Mouse (Mus musculus) erythroid progenitor cell, adult 5-6 weeks (primary cell): ENCODE results near the gene Arhgef25. TPM values are rescaled to one million over a fixed set of nuclear protein-coding genes. Genes with fewer than 3 reads are reported as not detected.
"Not testable (repeated sequence)": the region's sequence is repeated elsewhere in the genome, so short reads cannot be mapped to it uniquely, and the experiment has no call there.

Experiments
- ATAC-seq: replicated peaks from 2 replicates; pipeline ENCODE4 v1.8.0; 2016; ENCODE audit warnings: moderate number of reproducible peaks, mild to moderate bottlenecking, moderate TSS enrichment, inconsistent platforms; ENCODE audit not compliant: poor library complexity, low FRiP score, severe bottlenecking
- total RNA-seq, 2 experiments: library from RNA; stranded (forward) in 1 of 2; stranded (reverse) in 1 of 2; fragments of 150-400 nt in 1 of 2; fragments of 186-747, 209-891 nt in 1 of 2; gene quantifications; 2 replicates each; pipeline versions ENCODE4 v1.2.3 to v1.2.4; 2015 to 2017; ENCODE audit warnings: low replicate concordance in 2 of 2

The Arhgef25 gene
- total RNA-seq, 2 experiments from 2014 or later: 10.1 TPM; not detected in 1

- peak; percentile 87 for ATAC-seq
Observed at GRCm38 (mm10) chr10:127170837-127171272, 19.0 kb downstream of the Arhgef25 start.

- no peak for ATAC-seq
Observed at GRCm38 (mm10) chr10:127170002-127170401, 19.9 kb downstream of the Arhgef25 start.

- no peak for ATAC-seq
Observed at GRCm38 (mm10) chr10:127167614-127168192, 22.2 kb downstream of the Arhgef25 start.

- ATAC-seq: no peak
Observed at GRCm38 (mm10) chr10:127166771-127167613, 22.9 kb downstream of the Arhgef25 start.

- ATAC-seq: no peak
Observed at GRCm38 (mm10) chr10:127166404-127166715, 23.5 kb downstream of the Arhgef25 start.

GRCm38 (mm10) chr10:127165654-127166403 is 24.1 kb downstream of the Arhgef25 start:
- ATAC-seq: 0 out of 2 replicates have a peak, but pooled peaks have one; percentile 7

GRCm38 (mm10) chr10:127165354-127165653 is 24.6 kb downstream of the Arhgef25 start:
- ATAC-seq: 0 out of 2 replicates have a peak, but pooled peaks have one; percentile 2

GRCm38 (mm10) chr10:127164631-127165353 is 25.1 kb downstream of the Arhgef25 start, which contains the start of gene B4galnt1:
B4galnt1 (plus strand) TSS chr10:127165225.
- ATAC-seq: peak; percentile 92

GRCm38 (mm10) chr10:127164190-127164589 is 25.7 kb downstream of the Arhgef25 start:
- no peak for ATAC-seq

- not testable (repeated sequence) for ATAC-seq
Observed at GRCm38 (mm10) chr10:127162771-127163261, 27.1 kb downstream of the Arhgef25 start.

- ATAC-seq: no peak
Observed at GRCm38 (mm10) chr10:127160728-127161127, 29.2 kb downstream of the Arhgef25 start.

- no peak for ATAC-seq
Observed at GRCm38 (mm10) chr10:127160081-127160480, 29.8 kb downstream of the Arhgef25 start.

- ATAC-seq: no peak
Observed at GRCm38 (mm10) chr10:127158471-127158870, 31.4 kb downstream of the Arhgef25 start.

- ATAC-seq: no peak
Observed at GRCm38 (mm10) chr10:127156511-127156910, 33.4 kb downstream of the Arhgef25 start.

GRCm38 (mm10) chr10:127156089-127156488 is 33.8 kb downstream of the Arhgef25 start:
- no peak for ATAC-seq

GRCm38 (mm10) chr10:127154652-127155051 is 35.2 kb downstream of the Arhgef25 start:
- ATAC-seq: no peak

- no peak for ATAC-seq
Observed at GRCm38 (mm10) chr10:127154241-127154640, 35.6 kb downstream of the Arhgef25 start.

GRCm38 (mm10) chr10:127153323-127153722 is 36.6 kb downstream of the Arhgef25 start:
- ATAC-seq: no peak

- not testable (repeated sequence) for ATAC-seq
Observed at GRCm38 (mm10) chr10:127152556-127152955, 37.3 kb downstream of the Arhgef25 start.

GRCm38 (mm10) chr10:127151233-127151632 is 38.6 kb downstream of the Arhgef25 start:
- not testable (repeated sequence) for ATAC-seq
